Mouse (Mus musculus): ENCODE measurements around the gene Zfp609. TPM values are rescaled to one million over a fixed set of nuclear protein-coding genes. Genes with fewer than 3 reads are reported as not detected.
"Not testable (repeated sequence)": the region's sequence is repeated elsewhere in the genome, so short reads cannot be mapped to it uniquely, and the experiment has no call there.

The Zfp609 gene
- polyA plus RNA-seq, 1 experiment, result 10.4 TPM

DNA sequence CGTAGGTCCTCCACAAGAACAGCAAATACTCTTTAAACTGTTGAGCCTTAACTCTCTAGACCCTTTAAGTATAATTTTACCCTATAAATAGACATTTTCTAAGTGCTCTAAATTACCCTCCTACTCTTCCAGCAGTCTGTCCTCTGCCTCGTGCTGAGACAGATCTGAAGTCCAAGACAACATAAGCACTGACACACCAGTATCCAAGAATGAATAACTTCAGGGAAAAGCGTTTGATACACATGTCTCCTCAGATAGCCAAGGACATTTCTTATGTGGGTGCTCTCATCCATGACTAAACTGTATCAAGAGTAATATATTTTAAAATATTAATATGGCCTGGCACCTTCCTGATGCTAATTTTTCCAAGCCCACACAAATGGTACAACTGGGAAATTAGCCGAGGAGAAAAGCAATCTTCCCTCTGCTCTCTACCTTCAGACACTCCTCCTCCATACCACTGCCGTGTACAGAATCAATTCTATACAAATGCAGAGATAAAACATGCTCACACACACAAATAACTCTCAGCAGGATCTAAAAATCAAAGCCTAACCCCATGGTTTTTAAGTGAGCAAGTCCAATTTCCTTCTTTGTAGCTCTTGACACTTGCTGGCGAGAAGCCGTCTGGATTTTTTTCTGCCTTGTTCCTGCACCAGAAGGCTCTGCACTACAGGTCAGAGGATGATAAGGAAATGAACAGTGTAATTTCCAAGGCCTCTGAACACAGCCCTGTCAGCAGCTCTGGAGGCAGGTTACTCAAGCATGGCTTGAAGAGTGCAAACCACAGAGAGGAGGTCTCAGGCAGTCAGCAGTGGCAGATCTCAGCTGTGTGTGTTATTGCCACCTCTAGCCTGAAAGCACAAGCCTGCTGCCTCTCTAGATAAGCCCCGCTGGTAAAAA lies 40.2 kb downstream of the Zfp609 start:
- H3K4me1 ChIP-seq (ENCODE audit: control insufficient read depth, insufficient read depth, low read length), result no peaks in the 10 kb centered on the region
- no peaks in the 10 kb centered on the region for H3K27me3 ChIP-seq (ENCODE audit: control insufficient read depth, insufficient read depth, low read length)
- TF ChIP-seq POLR2A (IDR thresholded peaks at IDR 0.05; ENCODE audit: control insufficient read depth, low read depth, low read length) (no peak), CTCF (IDR thresholded peaks at IDR 0.05; ENCODE audit: control insufficient read depth, insufficient read depth, insufficient replicate concordance, low read depth, low read length) (no peak)
- H3K27ac ChIP-seq (ENCODE audit: control insufficient read depth, insufficient read depth, low read depth, low read length), result no peak overlapping the region
- no peaks in the 10 kb centered on the region; the same call in 1 of the 2 replicates for H3K36me3 ChIP-seq (ENCODE audit: control insufficient read depth, insufficient read depth, low read length)
- H3K4me3 ChIP-seq (ENCODE audit: control insufficient read depth, low read depth, low read length), result no peak overlapping the region

- Histone ChIP-seq H3K36me3 (ENCODE audit: control insufficient read depth, insufficient read depth, low read length) (no peaks in the 10 kb centered on the region; the same call in 1 of the 2 replicates), H3K4me1 (ENCODE audit: control insufficient read depth, insufficient read depth, low read length) (no peaks in the 10 kb centered on the region), H3K27me3 (ENCODE audit: control insufficient read depth, insufficient read depth, low read length) (no peaks in the 10 kb centered on the region), H3K27ac (ENCODE audit: control insufficient read depth, insufficient read depth, low read depth, low read length) (no peak overlapping the region), H3K4me3 (ENCODE audit: control insufficient read depth, low read depth, low read length) (no peak overlapping the region)
- no peak for TF ChIP-seq POLR2A (IDR thresholded peaks at IDR 0.05; ENCODE audit: control insufficient read depth, low read depth, low read length)
- no peak for TF ChIP-seq CTCF (IDR thresholded peaks at IDR 0.05; ENCODE audit: control insufficient read depth, insufficient read depth, insufficient replicate concordance, low read depth, low read length)
Measured at GRCm38 (mm10) chr9:65785772-65786368, 41.5 kb downstream of the Zfp609 start.

DNA sequence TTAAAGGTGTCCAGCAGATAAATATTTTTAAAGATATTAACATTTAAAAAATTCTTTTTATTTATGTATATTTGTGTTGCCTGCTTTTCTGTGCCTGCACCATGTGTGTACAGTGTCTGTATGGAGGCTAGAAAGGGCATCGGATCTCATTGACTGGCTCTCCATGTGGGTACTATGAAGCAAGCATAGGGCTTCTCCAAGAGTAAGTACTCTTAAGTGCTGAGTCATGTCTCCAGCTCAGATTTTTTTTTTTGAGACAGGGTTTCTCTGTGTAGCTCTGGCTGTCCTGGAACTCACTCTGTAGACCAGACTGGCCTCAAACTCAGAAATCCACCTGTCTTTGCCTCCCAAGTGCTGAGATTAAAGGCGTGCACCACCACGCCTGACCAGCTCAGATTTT lies 47.7 kb downstream of the Zfp609 start:
- H3K4me3 ChIP-seq (ENCODE audit: control insufficient read depth, low read depth, low read length); H3K36me3 ChIP-seq (ENCODE audit: control insufficient read depth, insufficient read depth, low read length); H3K4me1 ChIP-seq (ENCODE audit: control insufficient read depth, insufficient read depth, low read length); H3K27me3 ChIP-seq (ENCODE audit: control insufficient read depth, insufficient read depth, low read length); H3K27ac ChIP-seq (ENCODE audit: control insufficient read depth, insufficient read depth, low read depth, low read length): not testable (repeated sequence)

- Histone ChIP-seq H3K4me1 (ENCODE audit: control insufficient read depth, insufficient read depth, low read length) (no peaks in the 10 kb centered on the region; the same call in 1 of the 2 replicates), H3K27ac (ENCODE audit: control insufficient read depth, insufficient read depth, low read depth, low read length) (no peak overlapping the region), H3K36me3 (ENCODE audit: control insufficient read depth, insufficient read depth, low read length) (no peaks in the 10 kb centered on the region), H3K27me3 (ENCODE audit: control insufficient read depth, insufficient read depth, low read length) (no peaks in the 10 kb centered on the region), H3K4me3 (ENCODE audit: control insufficient read depth, low read depth, low read length) (no peak overlapping the region)
- no peak for TF ChIP-seq POLR2A (IDR thresholded peaks at IDR 0.05; ENCODE audit: control insufficient read depth, low read depth, low read length)
- TF ChIP-seq CTCF (IDR thresholded peaks at IDR 0.05; ENCODE audit: control insufficient read depth, insufficient read depth, insufficient replicate concordance, low read depth, low read length), result no peak
Measured at GRCm38 (mm10) chr9:65776874-65777432, 50.4 kb downstream of the Zfp609 start.

GRCm38 (mm10) chr9:65776137-65776872 lies 51.1 kb downstream of the Zfp609 start:
- TF ChIP-seq CTCF (IDR thresholded peaks at IDR 0.05; ENCODE audit: control insufficient read depth, insufficient read depth, insufficient replicate concordance, low read depth, low read length) (no peak), POLR2A (IDR thresholded peaks at IDR 0.05; ENCODE audit: control insufficient read depth, low read depth, low read length) (no peak)
- no peaks in the 10 kb centered on the region; the same call in 1 of the 2 replicates for H3K4me1 ChIP-seq (ENCODE audit: control insufficient read depth, insufficient read depth, low read length)
- no peaks in the 10 kb centered on the region for H3K36me3 ChIP-seq (ENCODE audit: control insufficient read depth, insufficient read depth, low read length)
- no peak overlapping the region for H3K4me3 ChIP-seq (ENCODE audit: control insufficient read depth, low read depth, low read length)
- no peak overlapping the region for H3K27ac ChIP-seq (ENCODE audit: control insufficient read depth, insufficient read depth, low read depth, low read length)
- H3K27me3 ChIP-seq (ENCODE audit: control insufficient read depth, insufficient read depth, low read length), result no peaks in the 10 kb centered on the region

DNA sequence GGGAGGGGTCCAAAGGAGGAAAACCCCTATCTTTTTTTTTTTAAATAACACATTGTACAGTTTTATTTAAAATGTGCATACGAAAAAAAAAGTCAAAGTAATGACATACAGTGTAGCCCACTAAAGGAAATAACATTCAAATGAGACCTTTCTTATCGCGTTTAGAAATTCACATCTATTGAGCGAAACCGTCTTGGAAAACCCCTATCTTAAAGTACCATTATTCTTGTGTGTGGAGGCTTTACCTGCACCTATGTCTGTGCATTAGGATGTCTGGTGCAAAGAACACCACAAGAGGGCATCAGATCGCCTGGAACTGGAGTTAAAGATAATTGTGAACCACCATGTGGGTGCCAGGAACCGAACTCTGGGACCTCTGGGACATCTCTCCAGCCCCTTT lies 53.6 kb downstream of the Zfp609 start:
- Histone ChIP-seq H3K27me3 (ENCODE audit: control insufficient read depth, insufficient read depth, low read length) (no peaks in the 10 kb centered on the region), H3K4me1 (ENCODE audit: control insufficient read depth, insufficient read depth, low read length) (no peaks in the 10 kb centered on the region; the same call in 1 of the 2 replicates), H3K36me3 (ENCODE audit: control insufficient read depth, insufficient read depth, low read length) (no peaks in the 10 kb centered on the region), H3K27ac (ENCODE audit: control insufficient read depth, insufficient read depth, low read depth, low read length) (no peak overlapping the region), H3K4me3 (ENCODE audit: control insufficient read depth, low read depth, low read length) (no peak overlapping the region)
- TF ChIP-seq POLR2A (IDR thresholded peaks at IDR 0.05; ENCODE audit: control insufficient read depth, low read depth, low read length), result no peak
- TF ChIP-seq CTCF (IDR thresholded peaks at IDR 0.05; ENCODE audit: control insufficient read depth, insufficient read depth, insufficient replicate concordance, low read depth, low read length), result no peak

All from testis, adult 2 months (tissue).